Mouse (Mus musculus): ENCODE measurements around the gene Lect2. TPM values are rescaled to one million over a fixed set of nuclear protein-coding genes. Genes with fewer than 3 reads are reported as not detected.

Lect2 gene
- polyA plus RNA-seq, 1 experiment from 2014 or later, result 10.5 TPM

GRCm38 (mm10) chr13:56513595-56513994 lies 34.7 kb downstream of the Lect2 start:
- H3K4me2 ChIP-seq (ENCODE audit: low read length), result no peak overlapping the region
- H3K36me3 ChIP-seq (ENCODE audit: control insufficient read depth, insufficient read depth, low read length), result no peaks in the 10 kb centered on the region
- ATAC-seq (replicated peaks; ENCODE audit: low FRiP score, low TSS enrichment, low read depth), result no peak
- H3K27me3 ChIP-seq (replicated peaks; ENCODE audit: control insufficient read depth, insufficient read depth, low read length), result no peaks in the 10 kb centered on the region
- H3K4me1 ChIP-seq (replicated peaks; ENCODE audit: control insufficient read depth, insufficient read depth, low read length), result no peaks in the 10 kb centered on the region
- no peak overlapping the region for H3K27ac ChIP-seq (ENCODE audit: low read depth)
- no peaks in the 10 kb centered on the region for H3K9me3 ChIP-seq (ENCODE audit: control insufficient read depth, low read length)
- H3K9ac ChIP-seq (ENCODE audit: low read length), result no peak overlapping the region
- H3K4me3 ChIP-seq (ENCODE audit: low read depth, low read length), result no peak overlapping the region
- no peak for DNase-seq (ENCODE audit: low spot score)

- no peak for DNase-seq (ENCODE audit: low spot score)
- H3K9me3 ChIP-seq (ENCODE audit: control insufficient read depth, low read length), result no peaks in the 10 kb centered on the region
- no peaks in the 10 kb centered on the region for H3K36me3 ChIP-seq (ENCODE audit: control insufficient read depth, insufficient read depth, low read length)
- no peak overlapping the region for H3K27ac ChIP-seq (ENCODE audit: low read depth)
- H3K4me2 ChIP-seq (ENCODE audit: low read length), result no peak overlapping the region
- ATAC-seq (replicated peaks; ENCODE audit: low FRiP score, low TSS enrichment, low read depth), result no peak
- no peaks in the 10 kb centered on the region for H3K4me1 ChIP-seq (replicated peaks; ENCODE audit: control insufficient read depth, insufficient read depth, low read length)
- no peak overlapping the region for H3K9ac ChIP-seq (ENCODE audit: low read length)
- H3K4me3 ChIP-seq (ENCODE audit: low read depth, low read length), result no peak overlapping the region
- H3K27me3 ChIP-seq (replicated peaks; ENCODE audit: control insufficient read depth, insufficient read depth, low read length), result no peaks in the 10 kb centered on the region
- 85% methylated on average over 2 of the region's 2 CpGs for WGBS
Observed at GRCm38 (mm10) chr13:56509796-56510195, 38.5 kb downstream of the Lect2 start.

- WGBS, result 71% methylated on average over 6 of the region's 6 CpGs
- Histone ChIP-seq H3K27ac (ENCODE audit: low read depth) (no peak overlapping the region), H3K36me3 (ENCODE audit: control insufficient read depth, insufficient read depth, low read length) (no peaks in the 10 kb centered on the region), H3K4me2 (ENCODE audit: low read length) (no peak overlapping the region), H3K4me3 (ENCODE audit: low read depth, low read length) (no peak overlapping the region), H3K9ac (ENCODE audit: low read length) (no peak overlapping the region), H3K9me3 (ENCODE audit: control insufficient read depth, low read length) (no peaks in the 10 kb centered on the region), H3K27me3 (replicated peaks; ENCODE audit: control insufficient read depth, insufficient read depth, low read length) (no peaks in the 10 kb centered on the region), H3K4me1 (replicated peaks; ENCODE audit: control insufficient read depth, insufficient read depth, low read length) (no peaks in the 10 kb centered on the region)
- ATAC-seq (replicated peaks; ENCODE audit: low FRiP score, low TSS enrichment, low read depth), result no peak
- no peak for DNase-seq (ENCODE audit: low spot score)
Observed at GRCm38 (mm10) chr13:56506871-56507496, 41.3 kb downstream of the Lect2 start.

DNA sequence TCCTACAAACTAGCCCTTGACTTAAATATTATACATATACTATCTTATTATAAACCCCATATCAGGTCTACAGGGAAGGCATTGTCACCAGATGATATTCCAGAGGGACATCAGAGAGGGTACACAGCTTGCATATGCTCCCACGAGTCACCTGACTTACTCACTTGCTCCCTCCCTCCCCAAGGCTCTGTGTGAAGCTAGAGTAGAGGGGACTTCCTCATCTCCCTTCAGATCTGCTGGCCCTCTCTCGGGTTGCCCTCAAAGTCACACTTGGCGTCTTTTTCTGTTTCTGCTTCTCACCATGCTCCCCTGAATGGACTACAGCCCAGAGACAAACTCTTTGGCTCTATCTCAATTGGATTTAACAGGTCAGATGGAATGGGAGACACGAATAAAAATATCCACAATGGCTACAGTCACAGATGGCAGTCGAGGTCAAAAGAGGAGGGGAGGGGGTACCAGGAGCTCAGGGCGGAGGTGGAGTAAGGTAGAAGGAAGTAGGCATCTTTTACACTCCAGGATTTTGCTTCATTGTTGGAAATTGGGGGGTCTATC lies 46.4 kb downstream of the Lect2 start:
- H3K9me3 ChIP-seq (ENCODE audit: control insufficient read depth, low read length), result no peaks in the 10 kb centered on the region
- H3K27me3 ChIP-seq (replicated peaks; ENCODE audit: control insufficient read depth, insufficient read depth, low read length), result no peaks in the 10 kb centered on the region
- no peak overlapping the region for H3K4me3 ChIP-seq (ENCODE audit: low read depth, low read length)
- DNase-seq (ENCODE audit: low spot score) (no peak), ATAC-seq (replicated peaks; ENCODE audit: low FRiP score, low TSS enrichment, low read depth) (no peak)
- H3K27ac ChIP-seq (ENCODE audit: low read depth), result no peak overlapping the region
- H3K9ac ChIP-seq (ENCODE audit: low read length), result no peak overlapping the region
- WGBS, result 76% methylated on average over 6 of the region's 6 CpGs
- no peaks in the 10 kb centered on the region for H3K4me1 ChIP-seq (replicated peaks; ENCODE audit: control insufficient read depth, insufficient read depth, low read length)
- H3K36me3 ChIP-seq (ENCODE audit: control insufficient read depth, insufficient read depth, low read length), result no peaks in the 10 kb centered on the region
- H3K4me2 ChIP-seq (ENCODE audit: low read length), result no peak overlapping the region

- no peak for ATAC-seq (replicated peaks; ENCODE audit: low FRiP score, low TSS enrichment, low read depth)
- Histone ChIP-seq H3K36me3 (ENCODE audit: control insufficient read depth, insufficient read depth, low read length) (no peaks in the 10 kb centered on the region), H3K4me2 (ENCODE audit: low read length) (no peak overlapping the region), H3K4me1 (replicated peaks; ENCODE audit: control insufficient read depth, insufficient read depth, low read length) (no peaks in the 10 kb centered on the region), H3K27ac (ENCODE audit: low read depth) (no peak overlapping the region), H3K9me3 (ENCODE audit: control insufficient read depth, low read length) (no peaks in the 10 kb centered on the region), H3K27me3 (replicated peaks; ENCODE audit: control insufficient read depth, insufficient read depth, low read length) (no peaks in the 10 kb centered on the region), H3K4me3 (ENCODE audit: low read depth, low read length) (no peak overlapping the region), H3K9ac (ENCODE audit: low read length) (no peak overlapping the region)
- no peak for DNase-seq (ENCODE audit: low spot score)
- WGBS, result 83% methylated on average over 8 of the region's 8 CpGs
Observed at GRCm38 (mm10) chr13:56500636-56501035, 47.7 kb downstream of the Lect2 start.

GRCm38 (mm10) chr13:56500132-56500531 lies 48.2 kb downstream of the Lect2 start:
- H3K27me3 ChIP-seq (replicated peaks; ENCODE audit: control insufficient read depth, insufficient read depth, low read length), result no peaks in the 10 kb centered on the region
- no peaks in the 10 kb centered on the region for H3K36me3 ChIP-seq (ENCODE audit: control insufficient read depth, insufficient read depth, low read length)
- no peak overlapping the region for H3K4me2 ChIP-seq (ENCODE audit: low read length)
- no peak for DNase-seq (ENCODE audit: low spot score)
- no peak overlapping the region for H3K4me3 ChIP-seq (ENCODE audit: low read depth, low read length)
- no peak for ATAC-seq (replicated peaks; ENCODE audit: low FRiP score, low TSS enrichment, low read depth)
- 71% methylated on average over 3 of the region's 3 CpGs for WGBS
- H3K9me3 ChIP-seq (ENCODE audit: control insufficient read depth, low read length), result no peaks in the 10 kb centered on the region
- H3K4me1 ChIP-seq (replicated peaks; ENCODE audit: control insufficient read depth, insufficient read depth, low read length), result no peaks in the 10 kb centered on the region
- H3K9ac ChIP-seq (ENCODE audit: low read length), result no peak overlapping the region
- no peak overlapping the region for H3K27ac ChIP-seq (ENCODE audit: low read depth)

DNA sequence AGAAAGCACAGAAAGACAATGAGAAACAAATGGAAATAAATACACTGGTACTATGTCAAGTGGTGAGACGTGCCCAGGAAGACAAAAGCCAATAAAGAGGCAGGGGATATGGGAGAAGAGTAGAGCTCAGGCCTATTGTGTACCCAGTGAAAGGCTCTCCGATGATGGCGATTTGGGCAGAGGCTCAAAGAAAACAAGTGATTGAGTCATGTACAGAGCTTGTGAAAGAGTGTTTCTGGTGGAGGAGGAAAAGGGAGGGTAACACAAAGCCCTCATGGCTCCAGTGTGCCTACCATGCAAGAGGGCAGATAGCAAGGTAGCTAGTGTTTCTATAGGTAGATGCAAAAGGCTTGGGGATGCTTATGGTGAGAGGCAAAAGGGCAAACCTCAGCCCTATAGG lies 53.9 kb downstream of the Lect2 start:
- Histone ChIP-seq H3K4me2 (ENCODE audit: low read length) (no peak overlapping the region), H3K4me1 (replicated peaks; ENCODE audit: control insufficient read depth, insufficient read depth, low read length) (no peaks in the 10 kb centered on the region), H3K36me3 (ENCODE audit: control insufficient read depth, insufficient read depth, low read length) (no peaks in the 10 kb centered on the region), H3K9me3 (ENCODE audit: control insufficient read depth, low read length) (no peaks in the 10 kb centered on the region), H3K9ac (ENCODE audit: low read length) (no peak overlapping the region), H3K27ac (ENCODE audit: low read depth) (no peak overlapping the region), H3K27me3 (replicated peaks; ENCODE audit: control insufficient read depth, insufficient read depth, low read length) (no peaks in the 10 kb centered on the region), H3K4me3 (ENCODE audit: low read depth, low read length) (no peak overlapping the region)
- ATAC-seq (replicated peaks; ENCODE audit: low FRiP score, low TSS enrichment, low read depth) (no peak), DNase-seq (ENCODE audit: low spot score) (no peak)
- WGBS, result 70% methylated on average over 3 of the region's 3 CpGs

Other genes with a start within 250 kb of the Lect2 start
- gene Gm3045, start 121.9 kb downstream of the Lect2 start, polyA plus RNA-seq (2014; fragmentation: Nextera tagmentation; extraction: Ambion mirVana), result not detected in 2 replicates
- gene Slc25a48, start 110.1 kb downstream of the Lect2 start, polyA plus RNA-seq (2014; fragmentation: Nextera tagmentation; extraction: Ambion mirVana), result 0.05 TPM in 2 replicates
- gene Il9, start 66.3 kb downstream of the Lect2 start, polyA plus RNA-seq (2014; fragmentation: Nextera tagmentation; extraction: Ambion mirVana), result not detected in 2 replicates
- gene Fbxl21, start 26.0 kb downstream of the Lect2 start, polyA plus RNA-seq (2014; fragmentation: Nextera tagmentation; extraction: Ambion mirVana), result 3.2 and 3.8 TPM in 2 replicates
- 123 and 163 TPM in 2 replicates for gene Tgfbi, start 61.0 kb upstream of the Lect2 start, polyA plus RNA-seq (2014; fragmentation: Nextera tagmentation; extraction: Ambion mirVana)
- gene Smad5, start 154.5 kb upstream of the Lect2 start, polyA plus RNA-seq (2014; fragmentation: Nextera tagmentation; extraction: Ambion mirVana), result 37.5 and 39.9 TPM in 2 replicates
- 0.32 TPM in 1 of 2 replicates, not detected in the other for gene Gm45623, start 205.3 kb upstream of the Lect2 start, polyA plus RNA-seq (2014; fragmentation: Nextera tagmentation; extraction: Ambion mirVana)